Mouse (Mus musculus): ENCODE data around the gene Gm10428. TPM values are rescaled to one million over a fixed set of nuclear protein-coding genes. Genes with fewer than 3 reads are reported as not detected.
"Not testable (repeated sequence)": the region's sequence is repeated elsewhere in the genome, so short reads cannot be mapped to it uniquely, and the experiment has no call there.

The Gm10428 gene
- polyA plus RNA-seq, 1 experiment from 2014 or later: not detected

- WGBS: 85% methylated on average over 4 of the region's 4 CpGs
- no peak overlapping the region for H3K4me3 ChIP-seq
- H3K27me3 ChIP-seq (ENCODE audit: low read depth, poor library complexity, severe bottlenecking): peaks cover 45% of the 10 kb centered on the region
- no peak for DNase-seq (ENCODE audit: low spot score)
- no peak overlapping the region for H3K27ac ChIP-seq (replicated peaks)
- no peaks in the 10 kb centered on the region for H3K9me3 ChIP-seq (replicated peaks)
- no peaks in the 10 kb centered on the region for H3K36me3 ChIP-seq
- peaks cover 8% of the 10 kb centered on the region for H3K4me1 ChIP-seq
These were observed 4.8 kb upstream of the Gm10428 start for GRCm38 (mm10) chr11:62748062-62748461.

GRCm38 (mm10) chr11:62749445-62749844 lies 3.5 kb upstream of the Gm10428 start:
- not testable (repeated sequence) for H3K27ac ChIP-seq (replicated peaks); H3K4me3 ChIP-seq; H3K9me3 ChIP-seq (replicated peaks); H3K36me3 ChIP-seq; DNase-seq (ENCODE audit: low spot score); H3K4me1 ChIP-seq
- peaks cover 43% of the 10 kb centered on the region for H3K27me3 ChIP-seq (ENCODE audit: low read depth, poor library complexity, severe bottlenecking)
- WGBS: 93% methylated on average over 13 of the region's 13 CpGs

GRCm38 (mm10) chr11:62752191-62752590 lies 709 bp upstream of the Gm10428 start:
- Histone ChIP-seq H3K27me3 (ENCODE audit: low read depth, poor library complexity, severe bottlenecking) (peaks cover 40% of the 10 kb centered on the region), H3K4me3 (no peak overlapping the region), H3K36me3 (no peaks in the 10 kb centered on the region), H3K9me3 (replicated peaks) (no peaks in the 10 kb centered on the region), H3K27ac (replicated peaks) (no peak overlapping the region), H3K4me1 (peaks cover 9% of the 10 kb centered on the region)
- DNase-seq (ENCODE audit: low spot score): no peak
- 82% methylated on average over 11 of the region's 11 CpGs for WGBS

- no peaks in the 10 kb centered on the region for H3K36me3 ChIP-seq
- H3K9me3 ChIP-seq (replicated peaks): no peaks in the 10 kb centered on the region
- peaks cover 37% of the 10 kb centered on the region for H3K27me3 ChIP-seq (ENCODE audit: low read depth, poor library complexity, severe bottlenecking)
- H3K4me3 ChIP-seq: peak overlapping the region; percentile 41
- DNase-seq (ENCODE audit: low spot score): peak; percentile 98
- WGBS: 8% methylated on average over 36 of the region's 36 CpGs
- H3K4me1 ChIP-seq: peaks cover 10% of the 10 kb centered on the region
- no peak overlapping the region; the same call in 1 of the 2 replicates for H3K27ac ChIP-seq (replicated peaks)
These were observed 3.7 kb downstream of the Gm10428 start for GRCm38 (mm10) chr11:62756456-62757142.

- WGBS: 7% methylated on average over 7 of the region's 7 CpGs
- Histone ChIP-seq H3K4me1 (peaks cover 10% of the 10 kb centered on the region), H3K36me3 (no peaks in the 10 kb centered on the region), H3K9me3 (replicated peaks) (no peaks in the 10 kb centered on the region), H3K4me3 (peak overlapping the region; percentile 41), H3K27ac (replicated peaks) (no peak overlapping the region; the same call in 1 of the 2 replicates), H3K27me3 (ENCODE audit: low read depth, poor library complexity, severe bottlenecking) (peaks cover 37% of the 10 kb centered on the region)
- DNase-seq (ENCODE audit: low spot score): no peak
These were observed 4.2 kb downstream of the Gm10428 start for GRCm38 (mm10) chr11:62757143-62757507.

GRCm38 (mm10) chr11:62757906-62758305 lies 5.0 kb downstream of the Gm10428 start:
- no peak overlapping the region for H3K27ac ChIP-seq (replicated peaks)
- peaks cover 37% of the 10 kb centered on the region for H3K27me3 ChIP-seq (ENCODE audit: low read depth, poor library complexity, severe bottlenecking)
- no peaks in the 10 kb centered on the region for H3K36me3 ChIP-seq
- H3K9me3 ChIP-seq (replicated peaks): no peaks in the 10 kb centered on the region
- DNase-seq (ENCODE audit: low spot score): no peak
- H3K4me3 ChIP-seq: no peak overlapping the region
- 82% methylated on average over 6 of the region's 6 CpGs for WGBS
- peaks cover 10% of the 10 kb centered on the region for H3K4me1 ChIP-seq

- DNase-seq (ENCODE audit: low spot score): no peak
- peaks cover 37% of the 10 kb centered on the region for H3K27me3 ChIP-seq (ENCODE audit: low read depth, poor library complexity, severe bottlenecking)
- H3K36me3 ChIP-seq: no peaks in the 10 kb centered on the region
- peaks cover 10% of the 10 kb centered on the region for H3K4me1 ChIP-seq
- no peaks in the 10 kb centered on the region for H3K9me3 ChIP-seq (replicated peaks)
- no peak overlapping the region for H3K27ac ChIP-seq (replicated peaks)
- 92% methylated on average over 11 of the region's 11 CpGs for WGBS
- H3K4me3 ChIP-seq: no peak overlapping the region
These were observed 5.6 kb downstream of the Gm10428 start for GRCm38 (mm10) chr11:62758491-62758890.

- no peak for DNase-seq (ENCODE audit: low spot score)
- WGBS: 78% methylated on average over 9 of the region's 9 CpGs
- peaks cover 10% of the 10 kb centered on the region for H3K4me1 ChIP-seq
These were observed 8.0 kb downstream of the Gm10428 start for GRCm38 (mm10) chr11:62760755-62761457.

GRCm38 (mm10) chr11:62776510-62776909 lies 23.6 kb downstream of the Gm10428 start:
- 92% methylated on average over 7 of the region's 7 CpGs for WGBS
- Histone ChIP-seq H3K27ac (replicated peaks) (no peak overlapping the region), H3K9me3 (replicated peaks) (peaks cover 82% of the 10 kb centered on the region), H3K4me1 (no peaks in the 10 kb centered on the region), H3K27me3 (ENCODE audit: low read depth, poor library complexity, severe bottlenecking) (no peaks in the 10 kb centered on the region), H3K36me3 (peaks cover 59% of the 10 kb centered on the region), H3K4me3 (no peak overlapping the region)
- DNase-seq (ENCODE audit: low spot score): no peak

More at GRCm38 (mm10) chr11:62760755-62761457, 8.0 kb downstream of the Gm10428 start:
- peaks cover 26% of the 10 kb centered on the region for H3K27me3 ChIP-seq (ENCODE audit: low read depth, poor library complexity, severe bottlenecking)
- H3K4me3 ChIP-seq: no peak overlapping the region
- no peaks in the 10 kb centered on the region for H3K36me3 ChIP-seq
- H3K27ac ChIP-seq (replicated peaks): no peak overlapping the region
- H3K9me3 ChIP-seq (replicated peaks): no peaks in the 10 kb centered on the region

- Histone ChIP-seq H3K4me1 (peaks cover 16% of the 10 kb centered on the region), H3K4me3 (peak within 1 kb of the TSS; percentile 72), H3K36me3 (peaks cover 37% of the 10 kb centered on the region), H3K27ac (replicated peaks) (peak within 1 kb of the TSS; percentile 93), H3K9me3 (replicated peaks) (peaks cover 6% of the 10 kb centered on the region; the same call in 1 of the 2 replicates), H3K27me3 (ENCODE audit: low read depth, poor library complexity, severe bottlenecking) (no peaks in the 10 kb centered on the region)
- WGBS: 9% methylated on average over 34 of the region's 34 CpGs
- DNase-seq (ENCODE audit: low spot score): peak; percentile 94
These were observed 36.2 kb downstream of the Gm10428 start, which contains the start of gene Zfp286 for GRCm38 (mm10) chr11:62788935-62789616. TSS of gene Zfp286 (minus strand) at chr11:62789462.

- H3K36me3 ChIP-seq: peaks cover 32% of the 10 kb centered on the region
- no peaks in the 10 kb centered on the region for H3K27me3 ChIP-seq (ENCODE audit: low read depth, poor library complexity, severe bottlenecking)
- H3K4me3 ChIP-seq: peak overlapping the region; percentile 72
- DNase-seq (ENCODE audit: low spot score): no peak
- H3K9me3 ChIP-seq (replicated peaks): peaks cover 5% of the 10 kb centered on the region; the same call in 1 of the 2 replicates
- 61% methylated on average over 3 of the region's 3 CpGs for WGBS
- peaks cover 16% of the 10 kb centered on the region for H3K4me1 ChIP-seq
- peak overlapping the region; percentile 93 for H3K27ac ChIP-seq (replicated peaks)
These were observed 36.7 kb downstream of the Gm10428 start for GRCm38 (mm10) chr11:62789617-62789936.

All from midbrain, embryonic 10.5 days (tissue).